Mouse (Mus musculus): ENCODE results near the gene Pelp1. TPM values are rescaled to one million over a fixed set of nuclear protein-coding genes. Genes with fewer than 3 reads are reported as not detected.

Gene Pelp1
- polyA plus RNA-seq, 1 experiment from 2014 or later = 13.1 TPM

- no peaks in the 10 kb centered on the region for H3K27me3 ChIP-seq (ENCODE audit: control insufficient read depth, insufficient read depth, low read depth, low read length)
- peaks cover 10% of the 10 kb centered on the region for H3K36me3 ChIP-seq (ENCODE audit: control insufficient read depth, insufficient read depth)
- no peak for ATAC-seq (ENCODE audit: low read depth)
- no peak overlapping the region for H3K4me3 ChIP-seq (ENCODE audit: low read depth, low read length)
- no peak overlapping the region for H3K4me2 ChIP-seq (ENCODE audit: low read depth, low read length)
- 60% methylated on average over 5 of the region's 5 CpGs for WGBS (ENCODE audit: insufficient replicate concordance)
- H3K9me3 ChIP-seq (replicated peaks; ENCODE audit: control insufficient read depth, low read length) = no peaks in the 10 kb centered on the region
- no peak overlapping the region for H3K27ac ChIP-seq (ENCODE audit: low read length)
- H3K9ac ChIP-seq (ENCODE audit: low read depth, low read length) = no peak overlapping the region
- H3K4me1 ChIP-seq (ENCODE audit: control insufficient read depth, low read depth, low read length) = no peaks in the 10 kb centered on the region
These were observed 20.4 kb downstream of the Pelp1 start for GRCm38 (mm10) chr11:70389421-70389820.

- 60% methylated on average over 5 of the region's 5 CpGs for WGBS (ENCODE audit: insufficient replicate concordance)
- no peak overlapping the region for H3K9ac ChIP-seq (ENCODE audit: low read depth, low read length)
- no peaks in the 10 kb centered on the region for H3K4me1 ChIP-seq (ENCODE audit: control insufficient read depth, low read depth, low read length)
- H3K4me2 ChIP-seq (ENCODE audit: low read depth, low read length) = no peak overlapping the region
- H3K27ac ChIP-seq (ENCODE audit: low read length) = no peak overlapping the region
- ATAC-seq (ENCODE audit: low read depth) = no peak
- H3K9me3 ChIP-seq (replicated peaks; ENCODE audit: control insufficient read depth, low read length) = no peaks in the 10 kb centered on the region
- peaks cover 5% of the 10 kb centered on the region; the same call in 1 of the 2 replicates for H3K36me3 ChIP-seq (ENCODE audit: control insufficient read depth, insufficient read depth)
- no peak overlapping the region for H3K4me3 ChIP-seq (ENCODE audit: low read depth, low read length)
- no peaks in the 10 kb centered on the region for H3K27me3 ChIP-seq (ENCODE audit: control insufficient read depth, insufficient read depth, low read depth, low read length)
These were observed 22.4 kb downstream of the Pelp1 start for GRCm38 (mm10) chr11:70387436-70387835.

GRCm38 (mm10) chr11:70384136-70384535 lies 25.7 kb downstream of the Pelp1 start:
- H3K4me3 ChIP-seq (ENCODE audit: low read depth, low read length) = no peak overlapping the region
- no peaks in the 10 kb centered on the region for H3K36me3 ChIP-seq (ENCODE audit: control insufficient read depth, insufficient read depth)
- no peaks in the 10 kb centered on the region for H3K4me1 ChIP-seq (ENCODE audit: control insufficient read depth, low read depth, low read length)
- H3K27ac ChIP-seq (ENCODE audit: low read length) = no peak overlapping the region
- H3K9me3 ChIP-seq (replicated peaks; ENCODE audit: control insufficient read depth, low read length) = no peaks in the 10 kb centered on the region
- H3K27me3 ChIP-seq (ENCODE audit: control insufficient read depth, insufficient read depth, low read depth, low read length) = no peaks in the 10 kb centered on the region
- no peak overlapping the region for H3K9ac ChIP-seq (ENCODE audit: low read depth, low read length)
- 68% methylated on average over 3 of the region's 3 CpGs for WGBS (ENCODE audit: insufficient replicate concordance)
- H3K4me2 ChIP-seq (ENCODE audit: low read depth, low read length) = no peak overlapping the region
- ATAC-seq (ENCODE audit: low read depth) = no peak

GRCm38 (mm10) chr11:70381330-70381729 lies 28.5 kb downstream of the Pelp1 start:
- no peak for ATAC-seq (ENCODE audit: low read depth)
- Histone ChIP-seq H3K4me1 (ENCODE audit: control insufficient read depth, low read depth, low read length) (no peaks in the 10 kb centered on the region), H3K4me3 (ENCODE audit: low read depth, low read length) (no peak overlapping the region), H3K4me2 (ENCODE audit: low read depth, low read length) (no peak overlapping the region), H3K36me3 (ENCODE audit: control insufficient read depth, insufficient read depth) (no peaks in the 10 kb centered on the region), H3K9me3 (replicated peaks; ENCODE audit: control insufficient read depth, low read length) (no peaks in the 10 kb centered on the region), H3K27ac (ENCODE audit: low read length) (no peak overlapping the region), H3K27me3 (ENCODE audit: control insufficient read depth, insufficient read depth, low read depth, low read length) (no peaks in the 10 kb centered on the region), H3K9ac (ENCODE audit: low read depth, low read length) (no peak overlapping the region)
- WGBS (ENCODE audit: insufficient replicate concordance) = 57% methylated on average over 2 of the region's 2 CpGs

DNA sequence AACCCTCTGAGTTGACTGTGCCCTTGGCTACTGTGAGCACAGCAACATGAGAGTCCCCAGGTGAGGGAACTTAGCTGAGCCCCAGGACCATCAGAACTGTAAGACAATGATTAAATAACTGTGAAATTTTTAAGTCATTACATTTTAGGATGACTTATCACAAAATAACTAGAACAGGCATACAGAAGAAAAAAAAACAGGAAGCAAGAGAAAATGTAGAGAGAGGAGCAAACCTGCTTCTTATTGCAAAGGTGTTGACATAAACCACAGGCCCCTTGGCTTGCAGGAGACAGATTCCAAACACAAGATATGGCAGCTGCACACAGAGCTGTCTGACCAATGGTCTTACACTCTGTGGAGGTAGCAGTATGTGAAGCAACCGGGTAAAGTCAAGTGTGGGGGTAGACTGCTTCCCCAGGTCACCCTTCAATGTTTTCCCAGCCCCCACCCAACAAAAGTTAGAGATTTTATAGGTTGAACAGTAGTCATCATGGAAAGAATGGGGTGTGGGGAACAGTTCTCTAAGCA lies 29.3 kb downstream of the Pelp1 start:
- Histone ChIP-seq H3K27ac (ENCODE audit: low read length) (no peak overlapping the region), H3K27me3 (ENCODE audit: control insufficient read depth, insufficient read depth, low read depth, low read length) (peaks cover 3% of the 10 kb centered on the region), H3K9ac (ENCODE audit: low read depth, low read length) (no peak overlapping the region), H3K9me3 (replicated peaks; ENCODE audit: control insufficient read depth, low read length) (no peaks in the 10 kb centered on the region), H3K4me1 (ENCODE audit: control insufficient read depth, low read depth, low read length) (no peaks in the 10 kb centered on the region), H3K4me3 (ENCODE audit: low read depth, low read length) (no peak overlapping the region), H3K4me2 (ENCODE audit: low read depth, low read length) (no peak overlapping the region), H3K36me3 (ENCODE audit: control insufficient read depth, insufficient read depth) (no peaks in the 10 kb centered on the region)
- ATAC-seq (ENCODE audit: low read depth) = no peak
- WGBS (ENCODE audit: insufficient replicate concordance) = 38% methylated on average over 1 of the region's 1 CpGs

DNA sequence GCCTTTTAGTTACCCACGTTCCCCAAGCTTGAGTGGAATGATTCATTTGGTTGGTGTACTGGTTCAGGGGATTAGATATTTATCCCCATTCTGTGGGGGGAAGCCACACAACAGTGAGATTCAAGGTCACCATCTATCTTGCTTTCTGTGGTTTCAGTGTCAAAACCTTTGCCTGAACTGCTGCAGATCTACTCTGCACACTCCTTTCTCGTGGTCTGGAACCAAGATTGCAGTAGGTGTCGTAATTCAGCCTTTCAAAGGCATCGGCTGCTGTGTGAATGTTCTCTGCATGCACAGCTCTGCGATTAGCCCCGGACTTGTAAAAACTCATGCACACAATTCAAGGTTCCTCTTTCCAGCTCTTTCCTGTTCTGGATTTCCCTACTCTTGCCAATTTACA lies 33.8 kb downstream of the Pelp1 start:
- Histone ChIP-seq H3K4me1 (ENCODE audit: control insufficient read depth, low read depth, low read length) (no peaks in the 10 kb centered on the region), H3K9ac (ENCODE audit: low read depth, low read length) (no peak overlapping the region), H3K27ac (ENCODE audit: low read length) (no peak overlapping the region), H3K36me3 (ENCODE audit: control insufficient read depth, insufficient read depth) (no peaks in the 10 kb centered on the region), H3K9me3 (replicated peaks; ENCODE audit: control insufficient read depth, low read length) (no peaks in the 10 kb centered on the region), H3K27me3 (ENCODE audit: control insufficient read depth, insufficient read depth, low read depth, low read length) (peaks cover 3% of the 10 kb centered on the region), H3K4me3 (ENCODE audit: low read depth, low read length) (no peak overlapping the region), H3K4me2 (ENCODE audit: low read depth, low read length) (no peak overlapping the region)
- 12% methylated on average over 6 of the region's 6 CpGs for WGBS (ENCODE audit: insufficient replicate concordance)
- no peak for ATAC-seq (ENCODE audit: low read depth)

- Histone ChIP-seq H3K9ac (ENCODE audit: low read depth, low read length) (no peak overlapping the region), H3K36me3 (ENCODE audit: control insufficient read depth, insufficient read depth) (no peaks in the 10 kb centered on the region), H3K4me3 (ENCODE audit: low read depth, low read length) (no peak overlapping the region), H3K27ac (ENCODE audit: low read length) (no peak overlapping the region), H3K4me1 (ENCODE audit: control insufficient read depth, low read depth, low read length) (no peaks in the 10 kb centered on the region), H3K4me2 (ENCODE audit: low read depth, low read length) (no peak overlapping the region), H3K27me3 (ENCODE audit: control insufficient read depth, insufficient read depth, low read depth, low read length) (peaks cover 3% of the 10 kb centered on the region), H3K9me3 (replicated peaks; ENCODE audit: control insufficient read depth, low read length) (no peaks in the 10 kb centered on the region)
- 20% methylated on average over 3 of the region's 3 CpGs for WGBS (ENCODE audit: insufficient replicate concordance)
- no peak for ATAC-seq (ENCODE audit: low read depth)
These were observed 35.5 kb downstream of the Pelp1 start for GRCm38 (mm10) chr11:70374302-70374701.

DNA sequence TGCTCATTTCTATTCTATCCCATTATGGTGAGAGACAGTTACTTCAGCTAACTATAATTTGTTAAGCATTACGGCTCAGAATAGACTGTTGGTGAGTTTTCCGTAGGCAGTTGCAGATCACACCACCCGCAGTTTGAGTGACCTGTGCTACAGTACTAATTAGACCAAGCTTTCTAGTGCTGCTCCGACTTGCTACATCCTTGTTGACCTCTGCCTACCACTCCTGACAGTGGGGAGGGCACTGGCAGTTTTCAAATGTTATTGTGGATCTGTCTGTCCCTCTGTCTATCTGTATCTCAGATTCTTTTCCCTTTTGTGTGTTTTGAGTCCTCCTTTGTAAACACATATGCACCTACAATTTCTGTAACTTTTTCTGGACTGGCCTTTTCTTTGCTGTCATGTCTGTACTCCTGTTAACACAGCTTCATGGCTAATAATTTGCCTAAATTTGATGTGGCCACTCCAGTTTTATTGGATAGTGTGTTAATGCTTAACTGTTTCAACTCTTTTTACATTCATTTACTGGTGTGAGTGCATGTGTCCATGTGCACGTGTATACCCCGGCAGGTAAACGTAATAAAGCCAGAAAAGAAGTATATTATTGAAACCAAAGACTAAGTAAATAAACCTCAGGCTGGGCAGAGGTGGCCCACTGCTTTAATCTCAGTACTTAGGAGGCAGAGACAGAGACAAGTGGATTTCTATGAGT lies 36.8 kb downstream of the Pelp1 start:
- ATAC-seq (ENCODE audit: low read depth) = no peak
- 63% methylated on average over 7 of the region's 7 CpGs for WGBS (ENCODE audit: insufficient replicate concordance)
- no peak overlapping the region for H3K4me3 ChIP-seq (ENCODE audit: low read depth, low read length)
- H3K27me3 ChIP-seq (ENCODE audit: control insufficient read depth, insufficient read depth, low read depth, low read length) = peaks cover 3% of the 10 kb centered on the region
- H3K36me3 ChIP-seq (ENCODE audit: control insufficient read depth, insufficient read depth) = no peaks in the 10 kb centered on the region
- H3K4me1 ChIP-seq (ENCODE audit: control insufficient read depth, low read depth, low read length) = no peaks in the 10 kb centered on the region
- no peak overlapping the region for H3K9ac ChIP-seq (ENCODE audit: low read depth, low read length)
- no peak overlapping the region for H3K27ac ChIP-seq (ENCODE audit: low read length)
- H3K9me3 ChIP-seq (replicated peaks; ENCODE audit: control insufficient read depth, low read length) = no peaks in the 10 kb centered on the region
- H3K4me2 ChIP-seq (ENCODE audit: low read depth, low read length) = no peak overlapping the region

DNA sequence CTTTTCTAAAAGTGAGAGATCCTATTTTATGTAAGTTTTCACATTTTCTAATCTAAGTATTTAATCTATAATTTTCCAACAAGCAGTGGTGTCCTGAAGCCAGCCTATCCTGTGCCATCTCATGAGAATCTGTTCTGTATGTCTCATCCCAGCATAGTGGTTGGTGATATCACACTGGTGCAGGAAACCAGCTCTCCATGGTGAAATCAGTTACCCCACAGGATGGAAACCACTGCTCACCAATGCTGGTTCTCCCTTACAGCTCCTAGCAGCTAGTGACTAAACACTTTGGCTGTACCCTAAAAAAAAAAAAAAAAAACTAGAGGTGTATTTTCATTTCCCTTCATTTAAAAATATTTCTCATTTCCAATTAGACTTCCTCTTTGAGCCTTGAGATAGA lies 37.4 kb downstream of the Pelp1 start:
- H3K4me1 ChIP-seq (ENCODE audit: control insufficient read depth, low read depth, low read length) = no peaks in the 10 kb centered on the region
- no peak for ATAC-seq (ENCODE audit: low read depth)
- H3K9me3 ChIP-seq (replicated peaks; ENCODE audit: control insufficient read depth, low read length) = no peaks in the 10 kb centered on the region
- H3K27me3 ChIP-seq (ENCODE audit: control insufficient read depth, insufficient read depth, low read depth, low read length) = peaks cover 3% of the 10 kb centered on the region
- no peak overlapping the region for H3K4me3 ChIP-seq (ENCODE audit: low read depth, low read length)
- H3K9ac ChIP-seq (ENCODE audit: low read depth, low read length) = no peak overlapping the region
- no peak overlapping the region for H3K27ac ChIP-seq (ENCODE audit: low read length)
- H3K36me3 ChIP-seq (ENCODE audit: control insufficient read depth, insufficient read depth) = no peaks in the 10 kb centered on the region
- no peak overlapping the region for H3K4me2 ChIP-seq (ENCODE audit: low read depth, low read length)
